Mouse (Mus musculus) liver, embryonic 15.5 days (tissue): ENCODE data around the gene Klhl33. TPM values are rescaled to one million over a fixed set of nuclear protein-coding genes. Genes with fewer than 3 reads are reported as not detected.
A peak's percentile ranks its signal among the peaks of the same experiment; 100 is the strongest.
"Not testable (repeated sequence)": the region's sequence is repeated elsewhere in the genome, so short reads cannot be mapped to it uniquely, and the experiment has no call there.

ENCODE experiments used
- ATAC-seq: fragments of 200-750 bp; cut with Nextera tagmentation; 2 replicates; pipeline ENCODE4 v1.8.0; 2017; ENCODE audit warnings: moderate number of reproducible peaks, mild to moderate bottlenecking, moderate library complexity; ENCODE audit not compliant: insufficient read depth
- H3K27ac ChIP-seq: fragments of 300-500 bp; sonication (generic); replicated peaks from 2 replicates; pipeline ENCODE4 v1.5.1; 2015; ENCODE audit warnings: mild to moderate bottlenecking, inconsistent platforms
- H3K27me3 ChIP-seq: fragments of 300-500 bp; sonication (generic); 2 replicates; pipeline ENCODE4 v1.6.1; 2015; ENCODE audit warnings: mild to moderate bottlenecking, inconsistent platforms
- H3K36me3 ChIP-seq: fragments of 300-500 bp; sonication (generic); replicated peaks from 2 replicates; pipeline ENCODE4 v1.6.1; 2015; ENCODE audit warnings: moderate library complexity, mild to moderate bottlenecking, inconsistent platforms
- H3K4me1 ChIP-seq: fragments of 300-500 bp; sonication (generic); replicated peaks from 2 replicates; pipeline ENCODE4 v1.6.1; 2015; ENCODE audit warnings: inconsistent platforms
- H3K4me2 ChIP-seq: fragments of 300-500 bp; sonication (generic); 2 replicates; pipeline ENCODE4 v1.6.1; 2015; ENCODE audit warnings: moderate library complexity, mild to moderate bottlenecking, inconsistent platforms
- H3K4me3 ChIP-seq: fragments of 300-500 bp; sonication (generic); replicated peaks from 2 replicates; pipeline ENCODE4 v1.5.1; 2015; ENCODE audit warnings: mild to moderate bottlenecking, inconsistent platforms
- H3K9ac ChIP-seq: fragments of 300-500 bp; sonication (generic); 2 replicates; pipeline ENCODE4 v1.6.1; 2015; ENCODE audit warnings: moderate library complexity, mild to moderate bottlenecking, inconsistent platforms
- H3K9me3 ChIP-seq: fragments of 300-500 bp; sonication (generic); replicated peaks from 2 replicates; pipeline ENCODE4 v1.6.1; 2016; ENCODE audit warnings: inconsistent platforms
- WGBS: fragments of 180-500 bp; shearing (Covaris S2); methylation state at CpG from one replicate; pipeline ENCODE4 v1.1.7; 2015; ENCODE audit warnings: mixed read lengths; ENCODE audit not compliant: insufficient replicate concordance; 5-methylcytosine and 5-hydroxymethylcytosine counted together
- polyA plus RNA-seq: library from polyadenylated mRNA; unstranded; fragments of >200 nt; fragmentation: Nextera tagmentation; extraction: Ambion mirVana; gene quantifications from 2 replicates; pipeline ENCODE4 v1.2.1, GENCODE M21; 2015

Klhl33 gene
- polyA plus RNA-seq, 1 experiment from 2014 or later = 0.20 TPM

- Histone ChIP-seq H3K27ac (peak overlapping the region; percentile 97), H3K9me3 (no peaks in the 10 kb centered on the region), H3K36me3 (peaks cover 38% of the 10 kb centered on the region), H3K4me2 (peak overlapping the region; percentile 85), H3K27me3 (no peaks in the 10 kb centered on the region), H3K4me3 (peak overlapping the region; percentile 89), H3K4me1 (peaks cover 49% of the 10 kb centered on the region), H3K9ac (peak overlapping the region; percentile 93)
- peak; percentile 66 for ATAC-seq
- under 1% methylated on average over 38 of the region's 38 CpGs for WGBS
Measured at GRCm38 (mm10) chr14:50930377-50930753, 33.1 kb upstream of the Klhl33 start.

GRCm38 (mm10) chr14:50929951-50930350 is 32.6 kb upstream of the Klhl33 start:
- H3K4me2 ChIP-seq = peak overlapping the region; percentile 85
- H3K9me3 ChIP-seq = no peaks in the 10 kb centered on the region
- no peak for ATAC-seq
- peak overlapping the region; percentile 97 for H3K27ac ChIP-seq
- peaks cover 53% of the 10 kb centered on the region for H3K4me1 ChIP-seq
- peaks cover 38% of the 10 kb centered on the region for H3K36me3 ChIP-seq
- H3K4me3 ChIP-seq = peak overlapping the region; percentile 89
- no peaks in the 10 kb centered on the region for H3K27me3 ChIP-seq
- H3K9ac ChIP-seq = peak overlapping the region; percentile 93
- 7% methylated on average over 10 of the region's 10 CpGs for WGBS

- 78% methylated on average over 3 of the region's 3 CpGs for WGBS
- peaks cover 60% of the 10 kb centered on the region for H3K4me1 ChIP-seq
Measured at GRCm38 (mm10) chr14:50927366-50927765, 30.1 kb upstream of the Klhl33 start.

GRCm38 (mm10) chr14:50925111-50925920 is 28.0 kb upstream of the Klhl33 start:
- peak overlapping the region; percentile 67 for H3K9ac ChIP-seq
- peak overlapping the region; percentile 92 for H3K4me2 ChIP-seq
- WGBS = under 1% methylated on average over 38 of the region's 38 CpGs
- H3K4me3 ChIP-seq = peak overlapping the region; percentile 71
- peak overlapping the region; percentile 89 for H3K27ac ChIP-seq
- no peaks in the 10 kb centered on the region for H3K27me3 ChIP-seq
- peaks cover 50% of the 10 kb centered on the region for H3K4me1 ChIP-seq
- no peaks in the 10 kb centered on the region for H3K9me3 ChIP-seq
- H3K36me3 ChIP-seq = peaks cover 43% of the 10 kb centered on the region
- peak; percentile 58 for ATAC-seq

More at GRCm38 (mm10) chr14:50927366-50927765, 30.1 kb upstream of the Klhl33 start:
- ATAC-seq = no peak
- no peak overlapping the region for H3K9ac ChIP-seq
- no peaks in the 10 kb centered on the region for H3K27me3 ChIP-seq
- H3K4me3 ChIP-seq = no peak overlapping the region
- no peaks in the 10 kb centered on the region for H3K9me3 ChIP-seq
- no peak overlapping the region for H3K4me2 ChIP-seq
- no peak overlapping the region for H3K27ac ChIP-seq
- H3K36me3 ChIP-seq = peaks cover 38% of the 10 kb centered on the region

GRCm38 (mm10) chr14:50924281-50925064 is 27.2 kb upstream of the Klhl33 start, which contains the start of the genes Osgep and Apex1:
TSS of gene Osgep (minus strand) at chr14:50924893.
TSS of gene Apex1 (plus strand) at chr14:50924968.
- ATAC-seq = peak; percentile 85
- peak within 1 kb of the TSS; percentile 89 for H3K27ac ChIP-seq
- H3K4me3 ChIP-seq = peak within 1 kb of the TSS; percentile 71
- peaks cover 44% of the 10 kb centered on the region for H3K36me3 ChIP-seq
- no peaks in the 10 kb centered on the region for H3K27me3 ChIP-seq
- H3K4me1 ChIP-seq = peaks cover 41% of the 10 kb centered on the region
- under 1% methylated on average over 57 of the region's 57 CpGs for WGBS
- H3K9ac ChIP-seq = peak within 1 kb of the TSS; percentile 67
- peak within 1 kb of the TSS; percentile 92 for H3K4me2 ChIP-seq
- H3K9me3 ChIP-seq = no peaks in the 10 kb centered on the region

GRCm38 (mm10) chr14:50923437-50923836 is 26.1 kb upstream of the Klhl33 start:
- peak overlapping the region; percentile 71 for H3K4me3 ChIP-seq
- peaks cover 35% of the 10 kb centered on the region for H3K36me3 ChIP-seq
- peak overlapping the region; percentile 92 for H3K4me2 ChIP-seq
- peak overlapping the region; percentile 67; the same call in 1 of the 2 replicates for H3K9ac ChIP-seq
- not testable (repeated sequence) for H3K27ac ChIP-seq, H3K9me3 ChIP-seq, H3K27me3 ChIP-seq, ATAC-seq
- peaks cover 33% of the 10 kb centered on the region for H3K4me1 ChIP-seq
- 68% methylated on average over 1 of the region's 1 CpGs for WGBS

- Histone ChIP-seq H3K36me3 (peaks cover 30% of the 10 kb centered on the region), H3K27me3 (no peaks in the 10 kb centered on the region), H3K4me1 (no peaks in the 10 kb centered on the region), H3K9ac (no peak overlapping the region), H3K9me3 (no peaks in the 10 kb centered on the region), H3K4me3 (no peak overlapping the region), H3K4me2 (no peak overlapping the region), H3K27ac (no peak overlapping the region)
- ATAC-seq = no peak
- WGBS = 60% methylated on average over 3 of the region's 3 CpGs
Measured at GRCm38 (mm10) chr14:50911356-50911755, 14.0 kb upstream of the Klhl33 start.

GRCm38 (mm10) chr14:50908126-50908525 is 10.8 kb upstream of the Klhl33 start:
- ATAC-seq = no peak
- Histone ChIP-seq H3K27me3 (no peaks in the 10 kb centered on the region), H3K4me3 (no peak overlapping the region), H3K4me2 (no peak overlapping the region), H3K4me1 (peaks cover 9% of the 10 kb centered on the region), H3K36me3 (0 out of 2 replicates have a peak, but pooled peaks cover 3% of the 10 kb centered on the region), H3K9me3 (no peaks in the 10 kb centered on the region), H3K27ac (no peak overlapping the region), H3K9ac (no peak overlapping the region)
- 46% methylated on average over 4 of the region's 4 CpGs for WGBS

- not testable (repeated sequence) for H3K36me3 ChIP-seq, ATAC-seq
Measured at GRCm38 (mm10) chr14:50905327-50905726, 8.0 kb upstream of the Klhl33 start.

GRCm38 (mm10) chr14:50904828-50905129 is 7.5 kb upstream of the Klhl33 start:
- Histone ChIP-seq H3K9me3 (no peaks in the 10 kb centered on the region), H3K4me3 (no peak overlapping the region), H3K4me2 (no peak overlapping the region), H3K36me3 (no peaks in the 10 kb centered on the region), H3K4me1 (peaks cover 9% of the 10 kb centered on the region), H3K27ac (no peak overlapping the region), H3K9ac (no peak overlapping the region), H3K27me3 (no peaks in the 10 kb centered on the region)
- WGBS = 79% methylated on average over 4 of the region's 4 CpGs
- no peak for ATAC-seq

More at GRCm38 (mm10) chr14:50905327-50905726, 8.0 kb upstream of the Klhl33 start:
- not testable (repeated sequence) for H3K9ac ChIP-seq, H3K27ac ChIP-seq, H3K27me3 ChIP-seq, H3K4me3 ChIP-seq, H3K4me1 ChIP-seq, H3K4me2 ChIP-seq, H3K9me3 ChIP-seq
